Mouse (Mus musculus): ENCODE measurements around the gene Col9a3. TPM values are rescaled to one million over a fixed set of nuclear protein-coding genes. Genes with fewer than 3 reads are reported as not detected.

Col9a3 gene
- polyA plus RNA-seq (2014; fragmentation: Nextera tagmentation; extraction: Ambion mirVana) = 45.8 and 48.9 TPM in 2 replicates

DNA sequence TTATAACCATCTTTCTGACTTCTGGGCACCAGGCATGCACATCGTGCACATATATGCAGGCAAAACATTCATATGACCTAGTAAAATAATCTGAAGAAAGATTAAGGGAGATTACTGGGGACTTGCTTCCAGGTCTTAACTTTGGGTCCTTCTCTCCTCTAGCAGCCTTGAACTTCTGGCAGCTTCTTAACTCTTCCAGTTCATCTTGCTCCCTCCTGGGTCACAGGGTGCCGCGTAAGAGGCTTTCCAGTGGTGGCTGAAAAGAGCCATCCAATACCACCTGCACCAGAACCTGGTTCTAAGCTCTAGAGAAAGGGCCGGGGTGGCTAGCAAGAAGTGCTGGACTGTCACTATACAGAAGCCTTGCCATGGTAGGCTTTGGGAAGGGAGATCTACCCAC is at the start of gene Col9a3:
Col9a3 (plus strand) TSS at position 301 of the 400 bp plus-strand sequence.
- H3K4me1 ChIP-seq (ENCODE audit: control insufficient read depth, insufficient read depth, low read length) = peaks cover 15% of the 10 kb centered on the region
- peak within 1 kb of the TSS; percentile 58 for H3K4me2 ChIP-seq (ENCODE audit: low read depth, severe bottlenecking)
- no peaks in the 10 kb centered on the region for H3K9me3 ChIP-seq (ENCODE audit: control insufficient read depth, low read length)
- H3K36me3 ChIP-seq (ENCODE audit: control insufficient read depth, insufficient read depth, low read length) = peaks cover 5% of the 10 kb centered on the region
- WGBS = 45% methylated on average over 4 of the region's 4 CpGs
- H3K4me3 ChIP-seq (ENCODE audit: low read depth, low read length) = peak within 1 kb of the TSS; percentile 39
- peaks cover 10% of the 10 kb centered on the region; the same call in 1 of the 2 replicates for H3K27me3 ChIP-seq (ENCODE audit: control insufficient read depth, insufficient read depth, low read length)
- peak within 1 kb of the TSS; percentile 59 for H3K9ac ChIP-seq (ENCODE audit: low read length)
- H3K27ac ChIP-seq (replicated peaks; ENCODE audit: low read depth, low read length) = peak within 1 kb of the TSS; percentile 30; the same call in 1 of the 2 replicates
- ATAC-seq (ENCODE audit: insufficient number of reproducible peaks, low FRiP score, low TSS enrichment, low read depth) (no peak), DNase-seq (ENCODE audit: low spot score) (no peak)

DNA sequence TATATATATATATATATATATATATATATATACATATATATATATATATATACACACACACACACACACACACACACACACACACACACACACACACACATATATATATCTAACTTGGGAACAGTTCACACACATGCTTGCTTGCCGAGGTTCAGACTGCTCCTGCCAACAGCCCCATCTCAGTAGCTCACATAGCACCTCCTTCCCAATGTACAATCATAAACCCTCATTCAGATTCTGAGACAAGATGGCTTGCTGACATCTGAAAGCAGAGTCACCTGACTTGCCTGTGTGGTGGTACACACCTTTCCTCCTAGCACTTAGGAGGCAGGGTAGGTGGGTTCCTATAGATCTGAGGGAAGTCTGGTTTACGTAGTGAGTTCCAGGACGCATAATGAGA is 45.2 kb upstream of the Col9a3 start:
- H3K9ac ChIP-seq (ENCODE audit: low read length) = no peak overlapping the region
- WGBS = 86% methylated on average over 3 of the region's 3 CpGs
- H3K4me3 ChIP-seq (ENCODE audit: low read depth, low read length) = no peak overlapping the region
- H3K27ac ChIP-seq (replicated peaks; ENCODE audit: low read depth, low read length) = no peak overlapping the region
- DNase-seq (ENCODE audit: low spot score) (no peak), ATAC-seq (ENCODE audit: insufficient number of reproducible peaks, low FRiP score, low TSS enrichment, low read depth) (no peak)
- no peaks in the 10 kb centered on the region for H3K36me3 ChIP-seq (ENCODE audit: control insufficient read depth, insufficient read depth, low read length)
- H3K4me1 ChIP-seq (ENCODE audit: control insufficient read depth, insufficient read depth, low read length) = no peaks in the 10 kb centered on the region
- no peaks in the 10 kb centered on the region for H3K27me3 ChIP-seq (ENCODE audit: control insufficient read depth, insufficient read depth, low read length)
- no peaks in the 10 kb centered on the region for H3K9me3 ChIP-seq (ENCODE audit: control insufficient read depth, low read length)
- H3K4me2 ChIP-seq (ENCODE audit: low read depth, severe bottlenecking) = no peak overlapping the region

DNA sequence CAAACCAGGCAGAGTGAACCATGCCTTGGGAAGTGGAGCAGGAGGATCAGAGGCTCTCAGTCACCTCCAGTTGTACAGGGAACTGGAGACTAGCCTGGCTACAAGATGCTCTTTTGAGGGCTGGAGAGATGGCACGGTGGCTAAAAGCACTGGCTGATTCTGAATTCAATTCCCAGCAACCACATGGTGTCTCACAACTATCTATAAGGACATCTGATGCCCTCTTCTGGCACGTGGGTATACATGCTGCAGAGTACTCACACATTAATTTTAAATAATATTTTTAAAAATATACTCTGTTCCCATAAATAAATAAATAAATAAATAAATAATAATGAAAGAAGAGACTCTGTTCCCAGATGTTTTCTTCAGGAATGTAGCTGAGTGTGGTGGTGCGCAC is 42.4 kb upstream of the Col9a3 start:
- no peak overlapping the region for H3K4me3 ChIP-seq (ENCODE audit: low read depth, low read length)
- no peak overlapping the region for H3K27ac ChIP-seq (replicated peaks; ENCODE audit: low read depth, low read length)
- no peak for ATAC-seq (ENCODE audit: insufficient number of reproducible peaks, low FRiP score, low TSS enrichment, low read depth)
- no peaks in the 10 kb centered on the region for H3K9me3 ChIP-seq (ENCODE audit: control insufficient read depth, low read length)
- H3K4me1 ChIP-seq (ENCODE audit: control insufficient read depth, insufficient read depth, low read length) = no peaks in the 10 kb centered on the region
- H3K36me3 ChIP-seq (ENCODE audit: control insufficient read depth, insufficient read depth, low read length) = no peaks in the 10 kb centered on the region
- no peak overlapping the region for H3K9ac ChIP-seq (ENCODE audit: low read length)
- H3K4me2 ChIP-seq (ENCODE audit: low read depth, severe bottlenecking) = no peak overlapping the region
- 58% methylated on average over 3 of the region's 3 CpGs for WGBS
- no peak for DNase-seq (ENCODE audit: low spot score)
- H3K27me3 ChIP-seq (ENCODE audit: control insufficient read depth, insufficient read depth, low read length) = no peaks in the 10 kb centered on the region

DNA sequence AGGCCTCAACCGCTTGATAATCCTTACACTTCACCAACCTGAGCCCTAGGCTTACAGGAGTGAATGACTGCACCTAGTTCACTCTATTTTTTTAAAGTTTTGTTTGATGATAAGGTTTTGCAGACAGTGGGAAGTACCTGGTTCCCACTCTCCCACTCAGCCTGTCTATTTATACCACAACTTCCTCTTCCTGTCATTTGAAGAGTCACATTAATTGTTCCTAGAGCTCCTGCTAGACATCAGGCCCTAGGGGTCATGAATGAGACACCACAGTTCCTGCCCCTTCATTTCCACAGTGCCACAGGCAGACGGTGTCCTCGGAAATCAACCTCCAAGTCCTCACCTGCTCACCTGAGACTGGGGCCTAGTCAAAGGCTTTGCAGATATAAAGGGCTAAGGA is 41.1 kb upstream of the Col9a3 start:
- no peak for ATAC-seq (ENCODE audit: insufficient number of reproducible peaks, low FRiP score, low TSS enrichment, low read depth)
- H3K4me1 ChIP-seq (ENCODE audit: control insufficient read depth, insufficient read depth, low read length) = no peaks in the 10 kb centered on the region
- no peak overlapping the region for H3K27ac ChIP-seq (replicated peaks; ENCODE audit: low read depth, low read length)
- H3K9me3 ChIP-seq (ENCODE audit: control insufficient read depth, low read length) = no peaks in the 10 kb centered on the region
- no peak overlapping the region for H3K9ac ChIP-seq (ENCODE audit: low read length)
- 76% methylated on average over 3 of the region's 3 CpGs for WGBS
- H3K36me3 ChIP-seq (ENCODE audit: control insufficient read depth, insufficient read depth, low read length) = no peaks in the 10 kb centered on the region
- H3K4me2 ChIP-seq (ENCODE audit: low read depth, severe bottlenecking) = no peak overlapping the region
- H3K27me3 ChIP-seq (ENCODE audit: control insufficient read depth, insufficient read depth, low read length) = no peaks in the 10 kb centered on the region
- no peak overlapping the region for H3K4me3 ChIP-seq (ENCODE audit: low read depth, low read length)
- DNase-seq (ENCODE audit: low spot score) = no peak

DNA sequence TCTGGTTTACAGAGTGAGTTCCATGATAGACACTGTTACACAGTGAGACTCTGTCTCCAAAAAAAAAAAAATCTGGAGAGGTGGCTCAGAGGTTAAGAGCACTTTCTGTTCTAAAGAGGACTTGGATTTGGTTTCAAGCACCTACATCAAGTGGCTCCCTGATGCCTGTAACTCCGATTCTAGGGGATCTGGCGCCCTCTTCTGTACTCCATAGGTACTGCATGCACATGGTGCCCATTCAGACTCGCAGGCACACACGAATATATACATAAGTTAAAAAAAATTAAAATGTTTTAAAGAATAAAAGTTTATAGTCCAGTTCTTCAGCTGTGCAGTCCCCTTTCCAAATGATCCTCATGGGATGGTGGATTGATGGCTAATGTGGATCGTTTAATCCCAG is 37.3 kb upstream of the Col9a3 start:
- H3K36me3 ChIP-seq (ENCODE audit: control insufficient read depth, insufficient read depth, low read length) = no peaks in the 10 kb centered on the region
- H3K27ac ChIP-seq (replicated peaks; ENCODE audit: low read depth, low read length) = no peak overlapping the region
- no peak overlapping the region for H3K4me3 ChIP-seq (ENCODE audit: low read depth, low read length)
- H3K9me3 ChIP-seq (ENCODE audit: control insufficient read depth, low read length) = no peaks in the 10 kb centered on the region
- no peak overlapping the region for H3K9ac ChIP-seq (ENCODE audit: low read length)
- DNase-seq (ENCODE audit: low spot score) = peak; percentile 34
- no peaks in the 10 kb centered on the region for H3K4me1 ChIP-seq (ENCODE audit: control insufficient read depth, insufficient read depth, low read length)
- WGBS = 55% methylated on average over 5 of the region's 5 CpGs
- no peak for ATAC-seq (ENCODE audit: insufficient number of reproducible peaks, low FRiP score, low TSS enrichment, low read depth)
- H3K4me2 ChIP-seq (ENCODE audit: low read depth, severe bottlenecking) = no peak overlapping the region
- H3K27me3 ChIP-seq (ENCODE audit: control insufficient read depth, insufficient read depth, low read length) = no peaks in the 10 kb centered on the region

DNA sequence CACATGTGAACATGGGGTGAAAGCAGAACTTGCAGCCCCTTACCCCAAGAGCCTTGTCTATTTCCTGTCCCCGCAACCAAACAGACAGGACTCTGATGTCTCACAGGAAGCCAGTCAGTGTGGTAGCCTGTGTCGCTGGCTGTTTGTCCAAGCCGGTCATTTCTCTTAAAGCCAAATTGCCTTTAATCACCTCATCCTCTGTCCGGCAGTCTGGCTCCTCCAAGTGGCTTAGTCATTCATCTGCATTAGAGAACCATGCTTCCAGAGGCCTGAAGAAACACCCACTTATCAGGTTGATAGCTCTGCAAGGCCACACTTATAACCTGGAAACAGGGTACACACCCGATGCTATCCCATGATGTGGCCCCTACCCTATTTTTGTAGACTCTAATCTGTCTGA is 35.4 kb upstream of the Col9a3 start:
- no peak overlapping the region for H3K4me3 ChIP-seq (ENCODE audit: low read depth, low read length)
- H3K27ac ChIP-seq (replicated peaks; ENCODE audit: low read depth, low read length) = no peak overlapping the region
- WGBS = 45% methylated on average over 5 of the region's 5 CpGs
- no peaks in the 10 kb centered on the region for H3K36me3 ChIP-seq (ENCODE audit: control insufficient read depth, insufficient read depth, low read length)
- H3K9ac ChIP-seq (ENCODE audit: low read length) = no peak overlapping the region
- no peak for ATAC-seq (ENCODE audit: insufficient number of reproducible peaks, low FRiP score, low TSS enrichment, low read depth)
- H3K4me2 ChIP-seq (ENCODE audit: low read depth, severe bottlenecking) = no peak overlapping the region
- H3K9me3 ChIP-seq (ENCODE audit: control insufficient read depth, low read length) = no peaks in the 10 kb centered on the region
- H3K27me3 ChIP-seq (ENCODE audit: control insufficient read depth, insufficient read depth, low read length) = no peaks in the 10 kb centered on the region
- DNase-seq (ENCODE audit: low spot score) = no peak
- no peaks in the 10 kb centered on the region for H3K4me1 ChIP-seq (ENCODE audit: control insufficient read depth, insufficient read depth, low read length)

DNA sequence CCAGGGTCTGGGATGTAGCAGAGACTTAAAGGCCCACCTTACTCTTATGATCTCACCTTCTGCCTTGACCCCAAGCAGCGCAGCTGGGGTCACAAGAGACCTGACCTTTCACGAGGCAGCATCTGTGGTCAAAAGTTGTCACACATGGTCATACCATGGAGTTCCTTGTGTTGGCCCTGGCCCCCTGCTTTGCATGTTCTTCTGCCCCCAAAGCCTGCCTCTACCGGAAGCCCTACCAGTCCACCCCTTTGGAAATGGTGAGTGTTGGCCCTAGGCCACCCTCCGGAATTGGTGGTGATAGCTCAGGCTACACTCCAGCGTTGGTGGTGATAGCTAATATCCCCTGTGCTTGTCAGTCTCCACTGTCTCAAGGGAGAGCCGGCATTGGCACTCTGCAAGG is 34.3 kb upstream of the Col9a3 start:
- Histone ChIP-seq H3K4me1 (ENCODE audit: control insufficient read depth, insufficient read depth, low read length) (no peaks in the 10 kb centered on the region), H3K9me3 (ENCODE audit: control insufficient read depth, low read length) (no peaks in the 10 kb centered on the region), H3K9ac (ENCODE audit: low read length) (no peak overlapping the region), H3K27ac (replicated peaks; ENCODE audit: low read depth, low read length) (no peak overlapping the region), H3K4me3 (ENCODE audit: low read depth, low read length) (no peak overlapping the region), H3K27me3 (ENCODE audit: control insufficient read depth, insufficient read depth, low read length) (no peaks in the 10 kb centered on the region), H3K36me3 (ENCODE audit: control insufficient read depth, insufficient read depth, low read length) (no peaks in the 10 kb centered on the region), H3K4me2 (ENCODE audit: low read depth, severe bottlenecking) (no peak overlapping the region)
- WGBS = 56% methylated on average over 6 of the region's 6 CpGs
- DNase-seq (ENCODE audit: low spot score) = no peak
- no peak for ATAC-seq (ENCODE audit: insufficient number of reproducible peaks, low FRiP score, low TSS enrichment, low read depth)

DNA sequence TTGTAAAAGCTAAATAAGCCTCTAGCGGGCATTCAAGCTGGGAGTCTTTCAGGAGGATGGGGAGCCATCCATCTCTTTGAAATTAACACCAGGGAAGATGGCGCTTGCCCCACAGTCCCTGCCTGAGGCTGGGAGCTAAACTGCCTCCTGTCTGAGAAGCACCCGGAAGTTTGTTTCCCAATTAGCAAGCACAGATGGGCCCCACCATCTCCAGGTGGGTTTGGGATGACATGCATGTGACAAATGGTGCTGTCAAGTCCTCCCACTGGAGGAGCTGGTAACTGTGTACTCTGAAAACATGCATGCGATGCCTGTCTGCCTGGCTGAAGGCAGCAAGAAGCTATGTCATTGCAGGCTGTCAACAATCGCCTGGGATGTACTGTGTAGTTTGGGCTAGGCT is 33.7 kb upstream of the Col9a3 start:
- no peaks in the 10 kb centered on the region for H3K27me3 ChIP-seq (ENCODE audit: control insufficient read depth, insufficient read depth, low read length)
- no peak overlapping the region for H3K9ac ChIP-seq (ENCODE audit: low read length)
- no peaks in the 10 kb centered on the region for H3K36me3 ChIP-seq (ENCODE audit: control insufficient read depth, insufficient read depth, low read length)
- H3K4me1 ChIP-seq (ENCODE audit: control insufficient read depth, insufficient read depth, low read length) = peaks cover 2% of the 10 kb centered on the region; the same call in 1 of the 2 replicates
- no peak overlapping the region for H3K4me2 ChIP-seq (ENCODE audit: low read depth, severe bottlenecking)
- H3K9me3 ChIP-seq (ENCODE audit: control insufficient read depth, low read length) = no peaks in the 10 kb centered on the region
- no peak overlapping the region for H3K27ac ChIP-seq (replicated peaks; ENCODE audit: low read depth, low read length)
- no peak overlapping the region for H3K4me3 ChIP-seq (ENCODE audit: low read depth, low read length)
- ATAC-seq (ENCODE audit: insufficient number of reproducible peaks, low FRiP score, low TSS enrichment, low read depth) (no peak), DNase-seq (ENCODE audit: low spot score) (no peak)
- WGBS = 32% methylated on average over 5 of the region's 5 CpGs

DNA sequence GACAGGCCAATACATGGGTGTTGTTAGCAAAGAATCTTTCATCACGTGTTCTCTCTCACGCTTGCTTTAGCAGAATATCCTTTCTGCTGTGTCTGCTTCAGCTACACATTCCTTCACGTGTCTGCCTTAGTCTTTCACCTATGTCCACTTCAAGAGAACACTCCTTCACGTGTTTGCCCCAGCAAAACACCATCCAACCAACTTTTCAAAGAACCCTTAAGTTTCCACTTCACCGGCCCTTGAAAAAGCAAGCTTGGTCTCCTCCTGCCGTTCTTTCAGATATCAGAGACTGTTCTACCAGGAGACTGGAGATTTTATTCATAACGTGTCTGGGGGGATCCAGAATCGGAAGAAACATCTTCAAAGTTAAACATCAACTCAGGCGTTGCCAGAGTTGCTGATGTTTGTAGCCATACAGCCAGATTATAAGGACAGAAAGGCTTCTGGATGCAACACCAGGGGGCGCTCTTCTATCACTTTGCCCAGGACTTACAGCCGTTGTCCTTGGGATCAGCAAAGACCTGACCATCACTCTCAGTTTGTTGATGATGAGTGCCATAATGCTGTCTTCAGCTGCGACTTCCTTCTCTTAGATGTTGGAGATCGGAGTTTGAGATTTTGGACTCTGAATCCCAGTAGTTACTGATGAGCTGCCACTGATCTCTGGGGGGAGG is 31.2 kb upstream of the Col9a3 start:
- Histone ChIP-seq H3K4me1 (ENCODE audit: control insufficient read depth, insufficient read depth, low read length) (peaks cover 5% of the 10 kb centered on the region; the same call in 1 of the 2 replicates), H3K4me3 (ENCODE audit: low read depth, low read length) (no peak overlapping the region), H3K27ac (replicated peaks; ENCODE audit: low read depth, low read length) (no peak overlapping the region), H3K36me3 (ENCODE audit: control insufficient read depth, insufficient read depth, low read length) (no peaks in the 10 kb centered on the region), H3K9ac (ENCODE audit: low read length) (no peak overlapping the region), H3K9me3 (ENCODE audit: control insufficient read depth, low read length) (no peaks in the 10 kb centered on the region), H3K27me3 (ENCODE audit: control insufficient read depth, insufficient read depth, low read length) (no peaks in the 10 kb centered on the region), H3K4me2 (ENCODE audit: low read depth, severe bottlenecking) (no peak overlapping the region)
- DNase-seq (ENCODE audit: low spot score) (peak; percentile 80), ATAC-seq (ENCODE audit: insufficient number of reproducible peaks, low FRiP score, low TSS enrichment, low read depth) (no peak)
- 37% methylated on average over 13 of the region's 13 CpGs for WGBS

Data from limb, embryonic 11.5 days (tissue).